Mouse (Mus musculus) spleen, adult 2 months (tissue): Measurements from ENCODE around the gene Rpl13.

Experiments used
- CTCF ChIP-seq: fragments of 200-500 bp; IDR thresholded peaks from 2 replicates; pipeline ENCODE4 v1.5.1; 2011; ENCODE audit warnings: mild to moderate bottlenecking, inconsistent platforms; ENCODE audit not compliant: insufficient read depth, insufficient read length, insufficient replicate concordance; ENCODE audit errors: extremely low read depth
- POLR2A ChIP-seq: fragments of 200-500 bp; IDR thresholded peaks from 2 replicates; pipeline ENCODE4 v1.6.1; 2011; ENCODE audit warnings: low read depth, low read length, inconsistent platforms

GRCm38 (mm10) chr8:123150737-123151171 is 48.6 kb downstream of the Rpl13 start:
- TF ChIP-seq CTCF = no peak
- TF ChIP-seq POLR2A = no peak
